Comparison of ENCODE assay signal across 26 mouse cellular contexts in genomic region chr8:26364637-26365036, GRCm38 (mm10).
DNase-seq lines count a peak whose midpoint lies in the region; ATAC-seq and TF ChIP-seq lines count a peak whose summit lies in the region.
"Had no signal": no experiment of that assay in that cellular context is flagged by ENCODE, and none has a peak within 500 bp of the region (broad histone marks: within the 10 kb centered on the region; RNA-seq: fewer than 3 reads in every experiment).

No protein-coding gene starts in this region.

- no peak overlapping the region for H3K27ac ChIP-seq in heart, embryonic 10.5 days
- H3K27ac ChIP-seq in heart, embryonic 12.5 days (ENCODE audit: poor library complexity, severe bottlenecking), result no peak overlapping the region
- H3K27ac ChIP-seq in kidney, postnatal 0 days, result no peak overlapping the region
- H3K27ac ChIP-seq: heart, embryonic 15.5 days; hindbrain, embryonic 12.5 days; liver, embryonic 15.5 days; midbrain, embryonic 10.5 days; midbrain, embryonic 15.5 days; neural tube, embryonic 15.5 days had no signal

- ATAC-seq in heart, embryonic 12.5 days (ENCODE audit: insufficient number of reproducible peaks, low FRiP score), result no peak
- ATAC-seq in kidney, postnatal 0 days (replicated peaks; ENCODE audit: low FRiP score, low read depth), result 0 out of 2 replicates have a peak, but pooled peaks have one; percentile 33
- ATAC-seq: forebrain, embryonic 16.5 days; midbrain, embryonic 15.5 days had no signal

- no peak overlapping the region for H3K9ac ChIP-seq in heart, embryonic 12.5 days
- no peak overlapping the region for H3K9ac ChIP-seq in kidney, postnatal 0 days (ENCODE audit: low read depth, low read length)
- H3K9ac ChIP-seq: heart, embryonic 15.5 days; hindbrain, embryonic 12.5 days; liver, embryonic 15.5 days; lung, embryonic 14.5 days; midbrain, embryonic 15.5 days; neural tube, embryonic 15.5 days had no signal

- H3K27me3 ChIP-seq in heart, embryonic 10.5 days (ENCODE audit: insufficient read depth, poor library complexity, severe bottlenecking), result no peaks in the 10 kb centered on the region
- no peaks in the 10 kb centered on the region for H3K27me3 ChIP-seq in heart, embryonic 12.5 days (replicated peaks)
- no peaks in the 10 kb centered on the region for H3K27me3 ChIP-seq in kidney, postnatal 0 days (ENCODE audit: insufficient read depth, low read length)
- H3K27me3 ChIP-seq: heart, embryonic 15.5 days; hindbrain, embryonic 12.5 days; liver, embryonic 15.5 days; midbrain, embryonic 15.5 days; neural tube, embryonic 15.5 days had no signal

- no peak overlapping the region for H3K4me3 ChIP-seq in heart, embryonic 10.5 days
- H3K4me3 ChIP-seq in heart, embryonic 12.5 days, result no peak overlapping the region
- no peak overlapping the region for H3K4me3 ChIP-seq in kidney, postnatal 0 days (replicated peaks; ENCODE audit: low read depth, low read length)
- H3K4me3 ChIP-seq: erythroblast, embryonic 14.5 days; heart, embryonic 15.5 days; hindbrain, embryonic 12.5 days; liver, embryonic 15.5 days; midbrain, embryonic 10.5 days; midbrain, embryonic 15.5 days; neural tube, embryonic 15.5 days had no signal

- no peaks in the 10 kb centered on the region for H3K4me1 ChIP-seq in heart, embryonic 10.5 days
- H3K4me1 ChIP-seq in heart, embryonic 12.5 days (replicated peaks), result no peaks in the 10 kb centered on the region
- no peaks in the 10 kb centered on the region for H3K4me1 ChIP-seq in kidney, postnatal 0 days (replicated peaks; ENCODE audit: insufficient read depth, low read length)
- H3K4me1 ChIP-seq: heart, embryonic 15.5 days; hindbrain, embryonic 12.5 days; liver, embryonic 15.5 days; midbrain, embryonic 10.5 days; midbrain, embryonic 15.5 days; neural tube, embryonic 15.5 days had no signal

- H3K36me3 ChIP-seq in heart, embryonic 10.5 days, result no peaks in the 10 kb centered on the region
- H3K36me3 ChIP-seq in heart, embryonic 12.5 days, result no peaks in the 10 kb centered on the region
- H3K36me3 ChIP-seq in kidney, postnatal 0 days (ENCODE audit: insufficient read depth, low read length), result no peaks in the 10 kb centered on the region
- H3K36me3 ChIP-seq: heart, embryonic 15.5 days; hindbrain, embryonic 12.5 days; liver, embryonic 15.5 days; midbrain, embryonic 10.5 days; midbrain, embryonic 15.5 days; neural tube, embryonic 15.5 days had no signal

- TF ChIP-seq CTCF in kidney, postnatal 0 days (IDR thresholded peaks at IDR 0.05; ENCODE audit: low read depth), result no peak

- WGBS in heart, embryonic 10.5 days, result 67% methylated on average over 4 of the region's 4 CpGs
- 67% methylated on average over 4 of the region's 4 CpGs for WGBS in heart, embryonic 12.5 days
- 20% methylated on average over 4 of the region's 4 CpGs for WGBS in kidney, postnatal 0 days

- DNase-seq in heart, embryonic 10.5 days (ENCODE audit: low spot score), result peak; percentile 10
- DNase-seq in kidney, postnatal 0 days (ENCODE audit: low spot score), result peak; percentile 63
- DNase-seq in kidney, postnatal 14 days, result no peak
- peak; percentile 56 for DNase-seq in forelimb bud, embryonic 11.5 days (ENCODE audit: low read depth, low spot score)
- no peak for DNase-seq in left cerebral cortex, adult 18-20 months (ENCODE audit: low spot score in 2 of 2)
- no peak for DNase-seq in urinary bladder, postnatal 4 days (ENCODE audit: low spot score in 2 of 2)
- DNase-seq: adrenal gland, postnatal 25 days; cerebellum, adult 2 months; cerebellum, postnatal 14 days; heart, postnatal 36 days; kidney, adult 2 months; kidney, postnatal 36 days; lung, embryonic 14.5 days; lung, postnatal 14 days; right cerebral cortex, adult 18-20 months; spleen, adult 18-20 months; thymus, postnatal 25 days had no signal

- no peaks in the 10 kb centered on the region for H3K9me3 ChIP-seq in heart, embryonic 10.5 days
- H3K9me3 ChIP-seq in heart, embryonic 12.5 days (replicated peaks), result no peaks in the 10 kb centered on the region
- no peaks in the 10 kb centered on the region for H3K9me3 ChIP-seq in kidney, postnatal 0 days (replicated peaks; ENCODE audit: low read length)
- H3K9me3 ChIP-seq: heart, embryonic 15.5 days; hindbrain, embryonic 12.5 days; liver, embryonic 15.5 days; midbrain, embryonic 10.5 days; midbrain, embryonic 15.5 days; neural tube, embryonic 15.5 days had no signal

- no peak overlapping the region for H3K4me2 ChIP-seq in heart, embryonic 12.5 days
- H3K4me2 ChIP-seq in kidney, postnatal 0 days (ENCODE audit: low read length), result no peak overlapping the region
- H3K4me2 ChIP-seq: heart, embryonic 15.5 days; hindbrain, embryonic 12.5 days; liver, embryonic 15.5 days; lung, embryonic 14.5 days; midbrain, embryonic 15.5 days; neural tube, embryonic 15.5 days had no signal

Comparison
In these comparisons a context has a peak if more than half of its experiments do, and no peak if none do; other contexts are left out.
1. DNase-seq: peak in heart, embryonic 10.5 days (single experiment), kidney, postnatal 0 days (single experiment) and forelimb bud, embryonic 11.5 days (single experiment); none in kidney, postnatal 14 days (single experiment), left cerebral cortex, adult 18-20 months (0 of 2) and urinary bladder, postnatal 4 days (0 of 2).